Mouse (Mus musculus): ENCODE measurements around the gene Ap1g1. TPM values are rescaled to one million over a fixed set of nuclear protein-coding genes. Genes with fewer than 3 reads are reported as not detected.

The Ap1g1 gene
- polyA plus RNA-seq, 1 experiment from 2014 or later: 34.9 TPM

DNA sequence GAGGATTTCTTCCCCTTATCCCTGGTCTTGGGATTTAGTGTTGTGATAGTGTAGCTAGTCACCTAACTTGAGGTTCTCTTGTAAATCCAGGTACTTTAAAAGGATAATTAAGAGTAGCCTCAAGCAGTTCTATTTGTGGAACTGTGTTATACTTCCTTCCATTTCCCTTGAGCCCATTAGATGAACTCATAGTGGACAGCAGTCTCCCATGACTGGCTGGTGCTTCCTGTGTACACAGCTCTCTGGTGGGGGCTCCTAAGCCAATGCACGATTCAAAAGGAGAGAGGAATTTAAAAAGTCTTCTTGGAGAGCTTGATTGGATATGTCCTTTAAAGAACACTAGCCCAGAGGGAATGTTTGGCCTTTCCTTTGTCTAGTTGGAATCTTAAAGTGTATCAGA lies 39.6 kb downstream of the Ap1g1 start:
- Histone ChIP-seq H3K4me3 (ENCODE audit: low read depth, low read length) (no peak overlapping the region), H3K27ac (replicated peaks; ENCODE audit: low read depth, low read length) (no peak overlapping the region), H3K9me3 (ENCODE audit: control insufficient read depth, low read length) (no peaks in the 10 kb centered on the region), H3K4me2 (ENCODE audit: low read depth, severe bottlenecking) (no peak overlapping the region), H3K27me3 (ENCODE audit: control insufficient read depth, insufficient read depth, low read length) (no peaks in the 10 kb centered on the region), H3K4me1 (ENCODE audit: control insufficient read depth, insufficient read depth, low read length) (no peaks in the 10 kb centered on the region), H3K36me3 (ENCODE audit: control insufficient read depth, insufficient read depth, low read length) (no peaks in the 10 kb centered on the region), H3K9ac (ENCODE audit: low read length) (no peak overlapping the region)
- ATAC-seq (ENCODE audit: insufficient number of reproducible peaks, low FRiP score, low TSS enrichment, low read depth) (no peak), DNase-seq (ENCODE audit: low spot score) (no peak)
- 65% methylated on average over 1 of the region's 1 CpGs for WGBS

DNA sequence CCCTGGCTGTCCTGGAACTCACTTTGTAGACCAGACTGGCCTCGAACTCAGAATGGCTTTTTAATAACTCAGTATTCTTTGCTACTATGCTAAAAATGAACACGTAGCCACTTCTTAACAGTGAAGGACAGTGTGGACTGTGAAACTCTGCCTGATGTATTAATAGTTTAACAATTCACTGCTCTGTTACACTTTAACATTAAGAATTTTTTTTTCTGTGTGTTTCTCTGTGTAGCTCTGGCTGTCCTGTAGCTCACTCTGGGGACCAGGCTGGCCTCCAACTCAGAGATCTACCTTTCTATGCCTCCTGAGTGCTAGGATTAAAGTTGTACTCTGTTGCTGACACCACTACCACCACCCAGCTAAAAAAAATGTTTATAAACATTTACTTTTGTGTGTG lies 45.2 kb downstream of the Ap1g1 start:
- Histone ChIP-seq H3K27me3 (ENCODE audit: control insufficient read depth, insufficient read depth, low read length) (no peaks in the 10 kb centered on the region), H3K9ac (ENCODE audit: low read length) (no peak overlapping the region), H3K27ac (replicated peaks; ENCODE audit: low read depth, low read length) (no peak overlapping the region), H3K4me2 (ENCODE audit: low read depth, severe bottlenecking) (no peak overlapping the region), H3K36me3 (ENCODE audit: control insufficient read depth, insufficient read depth, low read length) (no peaks in the 10 kb centered on the region; the same call in 1 of the 2 replicates), H3K9me3 (ENCODE audit: control insufficient read depth, low read length) (no peaks in the 10 kb centered on the region), H3K4me1 (ENCODE audit: control insufficient read depth, insufficient read depth, low read length) (no peaks in the 10 kb centered on the region), H3K4me3 (ENCODE audit: low read depth, low read length) (no peak overlapping the region)
- DNase-seq (ENCODE audit: low spot score) (no peak), ATAC-seq (ENCODE audit: insufficient number of reproducible peaks, low FRiP score, low TSS enrichment, low read depth) (no peak)
- WGBS: 99% methylated on average over 2 of the region's 2 CpGs

- no peak overlapping the region for H3K27ac ChIP-seq (replicated peaks; ENCODE audit: low read depth, low read length)
- no peak for ATAC-seq (ENCODE audit: insufficient number of reproducible peaks, low FRiP score, low TSS enrichment, low read depth)
Measured at GRCm38 (mm10) chr8:109839822-109840221, 61.5 kb downstream of the Ap1g1 start.

DNA sequence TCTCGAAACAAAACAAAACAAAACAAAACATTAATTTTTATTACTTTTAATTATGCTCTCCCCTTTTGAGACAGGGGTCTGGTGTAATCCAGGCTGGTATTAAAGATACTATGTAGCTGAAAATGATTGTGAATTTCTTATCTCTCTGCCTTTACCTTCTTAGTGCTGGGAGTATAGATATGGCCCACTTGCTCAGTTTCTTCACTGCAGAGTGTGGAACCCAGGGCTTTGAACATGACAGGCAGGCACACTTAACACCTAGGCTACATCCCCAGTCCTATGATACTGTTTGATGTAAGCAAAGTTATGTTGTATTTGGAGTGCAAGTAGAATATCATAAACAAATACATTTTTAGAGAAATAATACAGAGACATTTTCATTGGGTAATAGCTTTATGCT lies 64.1 kb downstream of the Ap1g1 start:
- no peaks in the 10 kb centered on the region for H3K27me3 ChIP-seq (ENCODE audit: control insufficient read depth, insufficient read depth, low read length)
- H3K27ac ChIP-seq (replicated peaks; ENCODE audit: low read depth, low read length): no peak overlapping the region
- no peak overlapping the region for H3K4me2 ChIP-seq (ENCODE audit: low read depth, severe bottlenecking)
- H3K4me3 ChIP-seq (ENCODE audit: low read depth, low read length): no peak overlapping the region
- DNase-seq (ENCODE audit: low spot score): no peak
- no peaks in the 10 kb centered on the region for H3K4me1 ChIP-seq (ENCODE audit: control insufficient read depth, insufficient read depth, low read length)
- ATAC-seq (ENCODE audit: insufficient number of reproducible peaks, low FRiP score, low TSS enrichment, low read depth): no peak
- H3K9me3 ChIP-seq (ENCODE audit: control insufficient read depth, low read length): no peaks in the 10 kb centered on the region
- H3K9ac ChIP-seq (ENCODE audit: low read length): no peak overlapping the region
- peaks cover 19% of the 10 kb centered on the region for H3K36me3 ChIP-seq (ENCODE audit: control insufficient read depth, insufficient read depth, low read length)
- WGBS: 90% methylated on average over 1 of the region's 1 CpGs

More at GRCm38 (mm10) chr8:109839822-109840221, 61.5 kb downstream of the Ap1g1 start:
- Histone ChIP-seq H3K4me3 (ENCODE audit: low read depth, low read length) (no peak overlapping the region), H3K36me3 (ENCODE audit: control insufficient read depth, insufficient read depth, low read length) (peaks cover 17% of the 10 kb centered on the region), H3K4me1 (ENCODE audit: control insufficient read depth, insufficient read depth, low read length) (no peaks in the 10 kb centered on the region), H3K4me2 (ENCODE audit: low read depth, severe bottlenecking) (no peak overlapping the region), H3K9me3 (ENCODE audit: control insufficient read depth, low read length) (no peaks in the 10 kb centered on the region), H3K9ac (ENCODE audit: low read length) (no peak overlapping the region), H3K27me3 (ENCODE audit: control insufficient read depth, insufficient read depth, low read length) (no peaks in the 10 kb centered on the region)
- WGBS: 98% methylated on average over 2 of the region's 2 CpGs
- DNase-seq (ENCODE audit: low spot score): no peak

GRCm38 (mm10) chr8:109847866-109848265 lies 69.5 kb downstream of the Ap1g1 start:
- H3K9me3 ChIP-seq (ENCODE audit: control insufficient read depth, low read length): no peaks in the 10 kb centered on the region
- H3K36me3 ChIP-seq (ENCODE audit: control insufficient read depth, insufficient read depth, low read length): peaks cover 16% of the 10 kb centered on the region; the same call in 1 of the 2 replicates
- no peak overlapping the region for H3K4me2 ChIP-seq (ENCODE audit: low read depth, severe bottlenecking)
- no peaks in the 10 kb centered on the region for H3K4me1 ChIP-seq (ENCODE audit: control insufficient read depth, insufficient read depth, low read length)
- no peak overlapping the region for H3K27ac ChIP-seq (replicated peaks; ENCODE audit: low read depth, low read length)
- no peaks in the 10 kb centered on the region for H3K27me3 ChIP-seq (ENCODE audit: control insufficient read depth, insufficient read depth, low read length)
- ATAC-seq (ENCODE audit: insufficient number of reproducible peaks, low FRiP score, low TSS enrichment, low read depth) (no peak), DNase-seq (ENCODE audit: low spot score) (no peak)
- no peak overlapping the region for H3K9ac ChIP-seq (ENCODE audit: low read length)
- WGBS: 95% methylated on average over 2 of the region's 2 CpGs
- H3K4me3 ChIP-seq (ENCODE audit: low read depth, low read length): no peak overlapping the region

DNA sequence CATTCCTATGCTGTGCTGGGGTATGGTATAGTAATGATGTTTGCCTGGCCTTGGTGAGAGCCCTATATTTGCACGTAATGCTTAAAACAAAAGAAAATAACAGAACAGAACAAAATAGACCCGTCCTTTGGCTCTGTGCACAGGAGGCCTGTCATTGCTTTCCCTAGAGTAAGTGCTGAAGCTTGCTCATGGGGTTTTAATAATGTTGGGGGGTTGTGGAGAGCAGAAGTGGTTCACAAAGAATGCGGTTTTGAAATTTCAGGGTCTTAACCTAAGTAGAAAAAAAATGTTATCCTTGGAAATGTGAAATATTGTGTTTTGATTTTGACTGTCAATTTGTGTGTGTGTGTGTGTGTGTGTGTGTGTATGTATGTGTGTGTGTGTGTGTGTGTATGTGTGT lies 70.6 kb downstream of the Ap1g1 start:
- peaks cover 14% of the 10 kb centered on the region; the same call in 1 of the 2 replicates for H3K36me3 ChIP-seq (ENCODE audit: control insufficient read depth, insufficient read depth, low read length)
- WGBS: 84% methylated on average over 3 of the region's 3 CpGs
- ATAC-seq (ENCODE audit: insufficient number of reproducible peaks, low FRiP score, low TSS enrichment, low read depth) (no peak), DNase-seq (ENCODE audit: low spot score) (no peak)
- no peaks in the 10 kb centered on the region for H3K9me3 ChIP-seq (ENCODE audit: control insufficient read depth, low read length)
- H3K27ac ChIP-seq (replicated peaks; ENCODE audit: low read depth, low read length): no peak overlapping the region
- no peak overlapping the region for H3K4me3 ChIP-seq (ENCODE audit: low read depth, low read length)
- H3K4me1 ChIP-seq (ENCODE audit: control insufficient read depth, insufficient read depth, low read length): no peaks in the 10 kb centered on the region
- H3K4me2 ChIP-seq (ENCODE audit: low read depth, severe bottlenecking): no peak overlapping the region
- H3K27me3 ChIP-seq (ENCODE audit: control insufficient read depth, insufficient read depth, low read length): no peaks in the 10 kb centered on the region
- H3K9ac ChIP-seq (ENCODE audit: low read length): no peak overlapping the region

DNA sequence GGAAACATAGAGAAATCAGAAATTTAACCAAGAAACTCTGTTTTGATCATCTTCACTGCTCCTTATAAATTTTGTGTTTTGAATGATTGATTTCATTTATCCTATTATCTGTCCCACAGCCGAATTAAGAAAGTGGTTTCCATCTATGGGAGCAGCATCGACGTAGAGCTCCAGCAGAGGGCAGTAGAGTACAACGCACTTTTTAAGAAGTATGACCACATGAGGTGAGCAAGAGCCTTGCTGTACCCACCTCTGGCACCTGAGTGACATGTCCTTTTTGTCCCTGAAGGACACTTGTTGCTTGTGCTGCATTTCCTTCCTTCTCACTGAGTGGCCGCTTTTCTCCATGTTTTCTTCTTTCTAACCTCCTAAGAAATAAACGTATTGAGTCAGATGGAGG lies 75.1 kb downstream of the Ap1g1 start:
- no peak for ATAC-seq (ENCODE audit: insufficient number of reproducible peaks, low FRiP score, low TSS enrichment, low read depth)
- no peak overlapping the region for H3K9ac ChIP-seq (ENCODE audit: low read length)
- DNase-seq (ENCODE audit: low spot score): peak; percentile 69
- H3K9me3 ChIP-seq (ENCODE audit: control insufficient read depth, low read length): no peaks in the 10 kb centered on the region
- H3K27ac ChIP-seq (replicated peaks; ENCODE audit: low read depth, low read length): no peak overlapping the region
- H3K4me3 ChIP-seq (ENCODE audit: low read depth, low read length): no peak overlapping the region
- H3K27me3 ChIP-seq (ENCODE audit: control insufficient read depth, insufficient read depth, low read length): no peaks in the 10 kb centered on the region
- peaks cover 15% of the 10 kb centered on the region for H3K36me3 ChIP-seq (ENCODE audit: control insufficient read depth, insufficient read depth, low read length)
- H3K4me2 ChIP-seq (ENCODE audit: low read depth, severe bottlenecking): no peak overlapping the region
- no peaks in the 10 kb centered on the region for H3K4me1 ChIP-seq (ENCODE audit: control insufficient read depth, insufficient read depth, low read length)
- WGBS: 49% methylated on average over 6 of the region's 6 CpGs

- Histone ChIP-seq H3K9me3 (ENCODE audit: control insufficient read depth, low read length) (no peaks in the 10 kb centered on the region), H3K9ac (ENCODE audit: low read length) (no peak overlapping the region), H3K36me3 (ENCODE audit: control insufficient read depth, insufficient read depth, low read length) (peaks cover 13% of the 10 kb centered on the region), H3K4me3 (ENCODE audit: low read depth, low read length) (no peak overlapping the region), H3K4me1 (ENCODE audit: control insufficient read depth, insufficient read depth, low read length) (no peaks in the 10 kb centered on the region), H3K4me2 (ENCODE audit: low read depth, severe bottlenecking) (no peak overlapping the region), H3K27me3 (ENCODE audit: control insufficient read depth, insufficient read depth, low read length) (no peaks in the 10 kb centered on the region), H3K27ac (replicated peaks; ENCODE audit: low read depth, low read length) (no peak overlapping the region)
- 96% methylated on average over 4 of the region's 4 CpGs for WGBS
- no peak for DNase-seq (ENCODE audit: low spot score)
- ATAC-seq (ENCODE audit: insufficient number of reproducible peaks, low FRiP score, low TSS enrichment, low read depth): no peak
Measured at GRCm38 (mm10) chr8:109854522-109854921, 76.2 kb downstream of the Ap1g1 start.

- WGBS: 95% methylated on average over 6 of the region's 6 CpGs
- Histone ChIP-seq H3K27me3 (ENCODE audit: control insufficient read depth, insufficient read depth, low read length) (no peaks in the 10 kb centered on the region), H3K27ac (replicated peaks; ENCODE audit: low read depth, low read length) (no peak overlapping the region), H3K36me3 (ENCODE audit: control insufficient read depth, insufficient read depth, low read length) (peaks cover 15% of the 10 kb centered on the region), H3K4me1 (ENCODE audit: control insufficient read depth, insufficient read depth, low read length) (no peaks in the 10 kb centered on the region), H3K9ac (ENCODE audit: low read length) (no peak overlapping the region), H3K4me3 (ENCODE audit: low read depth, low read length) (no peak overlapping the region), H3K4me2 (ENCODE audit: low read depth, severe bottlenecking) (no peak overlapping the region), H3K9me3 (ENCODE audit: control insufficient read depth, low read length) (no peaks in the 10 kb centered on the region)
- ATAC-seq (ENCODE audit: insufficient number of reproducible peaks, low FRiP score, low TSS enrichment, low read depth) (no peak), DNase-seq (ENCODE audit: low spot score) (no peak)
Measured at GRCm38 (mm10) chr8:109855451-109855850, 77.1 kb downstream of the Ap1g1 start.
